Mouse (Mus musculus): ENCODE data around the gene Foxc1. TPM values are rescaled to one million over a fixed set of nuclear protein-coding genes. Genes with fewer than 3 reads are reported as not detected.
A peak's percentile ranks its signal among the peaks of the same experiment; 100 is the strongest.

The Foxc1 gene
- polyA plus RNA-seq, 1 experiment from 2014 or later, result 0.37 TPM

- TF ChIP-seq CTCF (IDR thresholded peaks at IDR 0.05), result no peak
- no peak for TF ChIP-seq EP300 (IDR thresholded peaks at IDR 0.05)
These were observed 27.0 kb upstream of the Foxc1 start for GRCm38 (mm10) chr13:31779281-31779981.

GRCm38 (mm10) chr13:31780299-31780698, 26.1 kb upstream of the Foxc1 start:
- WGBS, result 93% methylated on average over 3 of the region's 3 CpGs
- ATAC-seq (no peak), DNase-seq (ENCODE audit: low spot score) (no peak)
- Histone ChIP-seq H3K4me1 (ENCODE audit: insufficient read depth, low read depth, low read length) (no peaks in the 10 kb centered on the region), H3K4me3 (ENCODE audit: low read depth, low read length) (no peak overlapping the region), H3K9ac (replicated peaks; ENCODE audit: low read depth) (no peak overlapping the region), H3K27me3 (replicated peaks; ENCODE audit: insufficient read depth, low read length) (no peaks in the 10 kb centered on the region), H3K27ac (ENCODE audit: low read length) (no peak overlapping the region), H3K9me3 (ENCODE audit: low read length) (no peaks in the 10 kb centered on the region), H3K36me3 (ENCODE audit: insufficient read depth, low read length) (no peaks in the 10 kb centered on the region), H3K4me2 (replicated peaks; ENCODE audit: low read depth, low read length) (no peak overlapping the region)
- TF ChIP-seq CTCF (IDR thresholded peaks at IDR 0.05) (no peak), EP300 (IDR thresholded peaks at IDR 0.05) (no peak)

More at GRCm38 (mm10) chr13:31779281-31779981, 27.0 kb upstream of the Foxc1 start:
- WGBS, result 42% methylated on average over 17 of the region's 17 CpGs
- H3K9me3 ChIP-seq (ENCODE audit: low read length), result no peaks in the 10 kb centered on the region
- DNase-seq (ENCODE audit: low spot score) (no peak), ATAC-seq (no peak)
- no peak overlapping the region for H3K4me3 ChIP-seq (ENCODE audit: low read depth, low read length)
- H3K27ac ChIP-seq (ENCODE audit: low read length), result no peak overlapping the region
- H3K4me1 ChIP-seq (ENCODE audit: insufficient read depth, low read depth, low read length), result no peaks in the 10 kb centered on the region
- H3K9ac ChIP-seq (replicated peaks; ENCODE audit: low read depth), result no peak overlapping the region
- no peaks in the 10 kb centered on the region for H3K36me3 ChIP-seq (ENCODE audit: insufficient read depth, low read length)
- H3K4me2 ChIP-seq (replicated peaks; ENCODE audit: low read depth, low read length), result peak overlapping the region; percentile 14; the same call in 1 of the 2 replicates
- no peaks in the 10 kb centered on the region for H3K27me3 ChIP-seq (replicated peaks; ENCODE audit: insufficient read depth, low read length)

- Histone ChIP-seq H3K36me3 (ENCODE audit: insufficient read depth, low read length) (no peaks in the 10 kb centered on the region), H3K4me3 (ENCODE audit: low read depth, low read length) (no peak overlapping the region), H3K27me3 (replicated peaks; ENCODE audit: insufficient read depth, low read length) (no peaks in the 10 kb centered on the region), H3K4me2 (replicated peaks; ENCODE audit: low read depth, low read length) (no peak overlapping the region), H3K27ac (ENCODE audit: low read length) (no peak overlapping the region), H3K4me1 (ENCODE audit: insufficient read depth, low read depth, low read length) (no peaks in the 10 kb centered on the region), H3K9me3 (ENCODE audit: low read length) (no peaks in the 10 kb centered on the region), H3K9ac (replicated peaks; ENCODE audit: low read depth) (no peak overlapping the region)
- DNase-seq (ENCODE audit: low spot score) (no peak), ATAC-seq (no peak)
- no peak for TF ChIP-seq CTCF (IDR thresholded peaks at IDR 0.05)
- WGBS, result 96% methylated on average over 2 of the region's 2 CpGs
These were observed 24.4 kb upstream of the Foxc1 start for GRCm38 (mm10) chr13:31782063-31782462.

GRCm38 (mm10) chr13:31784757-31785156, 21.7 kb upstream of the Foxc1 start:
- WGBS, result 41% methylated on average over 7 of the region's 7 CpGs
- H3K9ac ChIP-seq (replicated peaks; ENCODE audit: low read depth), result no peak overlapping the region
- no peak overlapping the region for H3K27ac ChIP-seq (ENCODE audit: low read length)
- ATAC-seq, result no peak
- H3K27me3 ChIP-seq (replicated peaks; ENCODE audit: insufficient read depth, low read length), result no peaks in the 10 kb centered on the region
- no peak for DNase-seq (ENCODE audit: low spot score)
- H3K9me3 ChIP-seq (ENCODE audit: low read length), result no peaks in the 10 kb centered on the region
- H3K4me2 ChIP-seq (replicated peaks; ENCODE audit: low read depth, low read length), result no peak overlapping the region
- H3K36me3 ChIP-seq (ENCODE audit: insufficient read depth, low read length), result no peaks in the 10 kb centered on the region
- no peaks in the 10 kb centered on the region for H3K4me1 ChIP-seq (ENCODE audit: insufficient read depth, low read depth, low read length)
- no peak for TF ChIP-seq EP300 (IDR thresholded peaks at IDR 0.05)
- TF ChIP-seq CTCF (IDR thresholded peaks at IDR 0.05), result no peak
- no peak overlapping the region for H3K4me3 ChIP-seq (ENCODE audit: low read depth, low read length)

- Histone ChIP-seq H3K4me3 (ENCODE audit: low read depth, low read length) (no peak overlapping the region), H3K9ac (replicated peaks; ENCODE audit: low read depth) (no peak overlapping the region), H3K36me3 (ENCODE audit: insufficient read depth, low read length) (no peaks in the 10 kb centered on the region), H3K27me3 (replicated peaks; ENCODE audit: insufficient read depth, low read length) (peaks cover 12% of the 10 kb centered on the region), H3K4me2 (replicated peaks; ENCODE audit: low read depth, low read length) (peak overlapping the region; percentile 15; the same call in 1 of the 2 replicates), H3K4me1 (ENCODE audit: insufficient read depth, low read depth, low read length) (no peaks in the 10 kb centered on the region), H3K27ac (ENCODE audit: low read length) (no peak overlapping the region), H3K9me3 (ENCODE audit: low read length) (no peaks in the 10 kb centered on the region)
- 7% methylated on average over 17 of the region's 17 CpGs for WGBS
- 0 out of 2 replicates have a peak, but pooled peaks have one; percentile 16 for ATAC-seq
- DNase-seq (ENCODE audit: low spot score), result peak; percentile 72
- TF ChIP-seq EP300 (IDR thresholded peaks at IDR 0.05), result no peak
- TF ChIP-seq CTCF (IDR thresholded peaks at IDR 0.05), result peak; percentile 99
These were observed 13.8 kb upstream of the Foxc1 start for GRCm38 (mm10) chr13:31792480-31793132.

GRCm38 (mm10) chr13:31793163-31793562, 13.3 kb upstream of the Foxc1 start:
- TF ChIP-seq CTCF (IDR thresholded peaks at IDR 0.05), result no peak
- TF ChIP-seq EP300 (IDR thresholded peaks at IDR 0.05), result no peak
- Histone ChIP-seq H3K36me3 (ENCODE audit: insufficient read depth, low read length) (no peaks in the 10 kb centered on the region), H3K9ac (replicated peaks; ENCODE audit: low read depth) (no peak overlapping the region), H3K4me2 (replicated peaks; ENCODE audit: low read depth, low read length) (no peak overlapping the region), H3K27me3 (replicated peaks; ENCODE audit: insufficient read depth, low read length) (peaks cover 18% of the 10 kb centered on the region), H3K27ac (ENCODE audit: low read length) (no peak overlapping the region), H3K9me3 (ENCODE audit: low read length) (no peaks in the 10 kb centered on the region), H3K4me3 (ENCODE audit: low read depth, low read length) (no peak overlapping the region), H3K4me1 (ENCODE audit: insufficient read depth, low read depth, low read length) (no peaks in the 10 kb centered on the region)
- DNase-seq (ENCODE audit: low spot score) (no peak), ATAC-seq (no peak)
- WGBS, result 21% methylated on average over 5 of the region's 5 CpGs
